Mouse (Mus musculus) embryonic facial prominence, embryonic 15.5 days (tissue): ENCODE data around the gene Tpcn2. TPM values are rescaled to one million over a fixed set of nuclear protein-coding genes. Genes with fewer than 3 reads are reported as not detected.

Source experiments
- ATAC-seq: fragments of 200-750 bp; cut with Nextera tagmentation; 2 replicates; pipeline ENCODE4 v1.8.0; 2017; ENCODE audit warnings: low read depth, moderate TSS enrichment; ENCODE audit not compliant: insufficient number of reproducible peaks, low FRiP score, low TSS enrichment
- H3K27ac ChIP-seq: fragments of 300-500 bp; sonication (generic); replicated peaks from 2 replicates; pipeline ENCODE4 v1.5.1; 2015; ENCODE audit warnings: mild to moderate bottlenecking, inconsistent platforms
- H3K27me3 ChIP-seq: fragments of 300-500 bp; sonication (generic); 2 replicates; pipeline ENCODE4 v1.6.1; 2015; ENCODE audit warnings: inconsistent platforms
- H3K36me3 ChIP-seq: fragments of 300-500 bp; sonication (generic); 2 replicates; pipeline ENCODE4 v1.6.1; 2015; ENCODE audit warnings: mild to moderate bottlenecking, inconsistent platforms
- H3K4me1 ChIP-seq: fragments of 300-500 bp; sonication (generic); 2 replicates; pipeline ENCODE4 v1.6.1; 2015; ENCODE audit warnings: inconsistent platforms
- H3K4me2 ChIP-seq: fragments of 300-500 bp; sonication (generic); replicated peaks from 2 replicates; pipeline ENCODE4 v1.6.1; 2015; ENCODE audit warnings: mild to moderate bottlenecking, inconsistent platforms
- H3K4me3 ChIP-seq: fragments of 300-500 bp; sonication (generic); replicated peaks from 2 replicates; pipeline ENCODE4 v1.5.1; 2015; ENCODE audit warnings: mild to moderate bottlenecking, inconsistent platforms
- H3K9ac ChIP-seq: fragments of 300-500 bp; sonication (generic); 2 replicates; pipeline ENCODE4 v1.6.1; 2015; ENCODE audit warnings: inconsistent platforms
- H3K9me3 ChIP-seq: fragments of 300-500 bp; sonication (generic); replicated peaks from 2 replicates; pipeline ENCODE4 v1.6.1; 2016; ENCODE audit warnings: inconsistent platforms
- WGBS: fragments of 180-500 bp; shearing (Covaris S2); methylation state at CpG from one replicate; pipeline ENCODE4 v1.1.7; 2015; 5-methylcytosine and 5-hydroxymethylcytosine counted together
- polyA plus RNA-seq: library from polyadenylated mRNA; unstranded; fragments of >200 nt; fragmentation: Nextera tagmentation; extraction: Ambion mirVana; gene quantifications from 2 replicates; pipeline ENCODE4 v1.2.1, GENCODE M21; 2015

Gene Tpcn2
- polyA plus RNA-seq, 1 experiment from 2014 or later = 12.2 TPM

DNA sequence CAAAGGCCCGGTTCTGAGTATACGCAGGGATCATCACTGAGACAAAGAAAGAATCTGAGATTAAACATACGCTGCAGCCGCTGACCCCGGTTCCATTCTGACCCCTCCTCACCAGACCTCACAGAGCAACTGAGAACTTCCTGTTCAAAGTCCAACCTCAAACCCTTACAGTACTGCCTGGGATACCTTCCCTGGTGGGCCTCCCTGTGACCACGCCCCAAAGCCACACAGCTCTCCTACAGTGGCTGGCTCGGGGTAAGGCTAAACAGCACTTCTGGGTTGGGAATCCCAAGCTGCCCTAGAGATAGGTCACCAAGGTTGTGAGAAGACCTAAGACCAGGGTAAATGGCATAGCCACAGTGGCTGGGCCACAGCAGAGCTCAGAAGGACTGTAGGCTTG is 14.9 kb downstream of the Tpcn2 start:
- H3K9ac ChIP-seq = no peak overlapping the region

GRCm38 (mm10) chr7:145266011-145266410 is 17.8 kb downstream of the Tpcn2 start:
- Histone ChIP-seq H3K9ac (no peak overlapping the region), H3K4me3 (no peak overlapping the region), H3K9me3 (no peaks in the 10 kb centered on the region), H3K27ac (no peak overlapping the region), H3K4me2 (no peak overlapping the region), H3K36me3 (peaks cover 66% of the 10 kb centered on the region), H3K4me1 (peaks cover 8% of the 10 kb centered on the region; the same call in 1 of the 2 replicates), H3K27me3 (no peaks in the 10 kb centered on the region)
- ATAC-seq = no peak
- WGBS = 93% methylated on average over 2 of the region's 2 CpGs

More for the DNA sequence above, 14.9 kb downstream of the Tpcn2 start:
- Histone ChIP-seq H3K4me3 (no peak overlapping the region), H3K27ac (no peak overlapping the region), H3K4me2 (no peak overlapping the region), H3K4me1 (peaks cover 8% of the 10 kb centered on the region; the same call in 1 of the 2 replicates), H3K9me3 (no peaks in the 10 kb centered on the region), H3K36me3 (peaks cover 83% of the 10 kb centered on the region), H3K27me3 (no peaks in the 10 kb centered on the region)
- 86% methylated on average over 7 of the region's 7 CpGs for WGBS
- ATAC-seq = no peak

- no peak overlapping the region for H3K4me2 ChIP-seq
- peaks cover 8% of the 10 kb centered on the region; the same call in 1 of the 2 replicates for H3K4me1 ChIP-seq
- H3K27me3 ChIP-seq = no peaks in the 10 kb centered on the region
- peaks cover 66% of the 10 kb centered on the region for H3K36me3 ChIP-seq
- no peak overlapping the region for H3K4me3 ChIP-seq
- no peak overlapping the region for H3K27ac ChIP-seq
- 65% methylated on average over 9 of the region's 9 CpGs for WGBS
- no peaks in the 10 kb centered on the region for H3K9me3 ChIP-seq
- H3K9ac ChIP-seq = no peak overlapping the region
- ATAC-seq = no peak
Measured at GRCm38 (mm10) chr7:145264202-145264601, 19.6 kb downstream of the Tpcn2 start.

- 89% methylated on average over 1 of the region's 1 CpGs for WGBS
Measured at GRCm38 (mm10) chr7:145256092-145256491, 27.7 kb downstream of the Tpcn2 start.

GRCm38 (mm10) chr7:145253986-145254630 is 29.7 kb downstream of the Tpcn2 start:
- H3K27me3 ChIP-seq = no peaks in the 10 kb centered on the region
- no peak overlapping the region for H3K4me2 ChIP-seq
- no peak overlapping the region for H3K4me3 ChIP-seq
- peaks cover 5% of the 10 kb centered on the region; the same call in 1 of the 2 replicates for H3K4me1 ChIP-seq
- H3K9me3 ChIP-seq = no peaks in the 10 kb centered on the region
- H3K27ac ChIP-seq = no peak overlapping the region
- peaks cover 37% of the 10 kb centered on the region for H3K36me3 ChIP-seq
- no peak overlapping the region for H3K9ac ChIP-seq
- ATAC-seq = no peak
- WGBS = 61% methylated on average over 3 of the region's 3 CpGs

More at GRCm38 (mm10) chr7:145256092-145256491, 27.7 kb downstream of the Tpcn2 start:
- Histone ChIP-seq H3K4me3 (no peak overlapping the region), H3K9ac (no peak overlapping the region), H3K9me3 (no peaks in the 10 kb centered on the region), H3K4me1 (peaks cover 5% of the 10 kb centered on the region; the same call in 1 of the 2 replicates), H3K27me3 (no peaks in the 10 kb centered on the region), H3K27ac (no peak overlapping the region), H3K36me3 (peaks cover 56% of the 10 kb centered on the region), H3K4me2 (no peak overlapping the region)
- no peak for ATAC-seq

DNA sequence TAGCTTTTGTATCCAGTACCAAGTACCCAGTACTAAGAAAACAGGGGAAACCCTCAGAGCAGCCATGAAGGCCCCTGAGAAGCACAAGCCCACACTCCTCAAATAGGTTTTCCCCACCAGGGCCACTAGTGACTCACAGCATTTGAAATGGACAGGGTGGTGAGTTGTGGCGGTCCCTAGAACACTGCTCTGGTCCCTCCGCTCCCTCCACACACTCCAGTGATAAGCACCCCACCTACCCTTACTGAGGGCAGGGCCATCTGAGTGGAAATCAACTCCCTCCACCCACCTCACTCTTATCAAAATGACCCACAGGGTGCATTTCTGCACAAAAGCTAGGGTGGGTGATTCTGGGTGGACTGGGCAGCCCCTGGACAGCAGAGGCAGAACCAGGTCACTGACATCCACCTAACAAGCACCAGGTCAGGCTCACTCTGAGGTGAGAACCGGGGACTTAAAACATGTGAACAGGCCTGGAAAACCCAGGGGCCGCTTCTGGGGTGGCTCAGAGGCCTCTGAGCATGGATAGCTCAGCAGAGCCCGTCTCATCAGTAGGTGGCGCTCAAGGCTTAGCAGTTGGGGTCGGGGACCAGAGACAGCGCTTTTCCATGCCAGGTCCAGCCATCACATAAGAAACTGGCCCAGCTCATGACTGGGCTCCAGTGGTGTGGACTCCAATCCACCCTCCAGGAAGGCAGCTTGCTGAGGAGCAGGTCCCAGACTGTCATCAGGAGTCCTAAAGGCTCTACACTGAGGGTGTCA is 30.9 kb downstream of the Tpcn2 start:
- Histone ChIP-seq H3K4me1 (peaks cover 5% of the 10 kb centered on the region; the same call in 1 of the 2 replicates), H3K9ac (no peak overlapping the region), H3K27me3 (no peaks in the 10 kb centered on the region), H3K36me3 (peaks cover 36% of the 10 kb centered on the region), H3K9me3 (no peaks in the 10 kb centered on the region), H3K4me2 (no peak overlapping the region), H3K4me3 (no peak overlapping the region), H3K27ac (no peak overlapping the region)
- ATAC-seq = peak; percentile 16; the same call in 1 of the 2 replicates
- 29% methylated on average over 8 of the region's 8 CpGs for WGBS

DNA sequence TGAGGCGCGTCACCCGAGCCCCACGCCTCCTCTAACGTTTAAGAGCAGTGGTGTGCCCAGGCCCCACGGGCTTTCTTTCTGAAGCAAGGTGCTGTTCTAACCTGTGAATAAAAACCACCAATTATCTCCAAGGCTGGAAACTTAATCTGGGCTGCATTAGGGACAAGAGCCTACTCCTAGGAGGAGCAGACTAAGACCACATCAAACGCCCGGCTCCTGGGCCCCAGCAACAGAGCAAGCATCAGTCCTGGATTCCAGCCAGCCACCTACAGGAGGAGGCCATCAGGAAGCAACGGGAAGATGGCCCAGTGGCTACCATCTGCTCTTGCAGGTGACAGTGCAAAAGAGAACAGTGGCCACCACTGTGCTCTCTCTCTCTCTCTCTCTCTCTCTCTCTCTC is 33.6 kb downstream of the Tpcn2 start:
- no peak overlapping the region for H3K4me2 ChIP-seq
- H3K27me3 ChIP-seq = no peaks in the 10 kb centered on the region
- peaks cover 13% of the 10 kb centered on the region for H3K36me3 ChIP-seq
- no peak overlapping the region for H3K4me3 ChIP-seq
- H3K9ac ChIP-seq = no peak overlapping the region
- H3K9me3 ChIP-seq = no peaks in the 10 kb centered on the region
- H3K27ac ChIP-seq = no peak overlapping the region
- H3K4me1 ChIP-seq = peaks cover 5% of the 10 kb centered on the region; the same call in 1 of the 2 replicates
- 49% methylated on average over 9 of the region's 9 CpGs for WGBS
- ATAC-seq = peak; percentile 25; the same call in 1 of the 2 replicates

- H3K4me1 ChIP-seq = peaks cover 5% of the 10 kb centered on the region; the same call in 1 of the 2 replicates
- WGBS = 86% methylated on average over 2 of the region's 2 CpGs
- ATAC-seq = no peak
- H3K27ac ChIP-seq = no peak overlapping the region
- no peak overlapping the region for H3K4me3 ChIP-seq
- no peak overlapping the region for H3K4me2 ChIP-seq
- H3K27me3 ChIP-seq = no peaks in the 10 kb centered on the region
- H3K36me3 ChIP-seq = no peaks in the 10 kb centered on the region
- no peak overlapping the region for H3K9ac ChIP-seq
- H3K9me3 ChIP-seq = no peaks in the 10 kb centered on the region
Measured at GRCm38 (mm10) chr7:145248911-145249310, 34.9 kb downstream of the Tpcn2 start.

- peaks cover 11% of the 10 kb centered on the region; the same call in 1 of the 2 replicates for H3K4me1 ChIP-seq
- H3K9me3 ChIP-seq = no peaks in the 10 kb centered on the region
- H3K9ac ChIP-seq = no peak overlapping the region
- no peak overlapping the region for H3K4me2 ChIP-seq
- no peak overlapping the region for H3K27ac ChIP-seq
- 11% methylated on average over 9 of the region's 9 CpGs for WGBS
- ATAC-seq = peak; percentile 56; the same call in 1 of the 2 replicates
- H3K36me3 ChIP-seq = no peaks in the 10 kb centered on the region
- H3K4me3 ChIP-seq = no peak overlapping the region
- no peaks in the 10 kb centered on the region for H3K27me3 ChIP-seq
Measured at GRCm38 (mm10) chr7:145242851-145243712, 40.7 kb downstream of the Tpcn2 start.

DNA sequence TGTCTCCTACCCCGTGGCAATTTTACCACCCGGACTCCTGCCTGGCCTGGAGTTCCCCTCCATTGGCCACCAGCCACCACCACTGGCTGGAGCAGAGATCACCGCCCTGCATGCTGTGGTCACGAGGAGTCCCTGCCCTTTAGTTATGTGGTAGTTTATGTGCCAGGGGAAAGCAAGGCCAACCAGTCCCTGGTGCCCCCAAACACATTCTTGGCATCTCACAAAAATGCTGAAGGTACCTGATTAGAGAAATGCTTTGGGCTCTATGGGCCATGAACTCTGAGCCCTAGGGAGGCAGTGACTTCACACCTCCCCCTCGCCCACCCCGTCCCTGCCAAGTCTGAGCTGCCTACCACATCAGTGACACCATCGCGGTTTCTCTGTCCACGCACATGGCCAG is 41.8 kb downstream of the Tpcn2 start:
- H3K4me3 ChIP-seq = no peak overlapping the region

GRCm38 (mm10) chr7:145240929-145241328 is 42.9 kb downstream of the Tpcn2 start:
- Histone ChIP-seq H3K27me3 (no peaks in the 10 kb centered on the region), H3K9me3 (no peaks in the 10 kb centered on the region), H3K4me2 (no peak overlapping the region), H3K27ac (no peak overlapping the region), H3K4me1 (peaks cover 11% of the 10 kb centered on the region; the same call in 1 of the 2 replicates), H3K4me3 (no peak overlapping the region), H3K36me3 (no peaks in the 10 kb centered on the region), H3K9ac (no peak overlapping the region)
- no peak for ATAC-seq
- 78% methylated on average over 4 of the region's 4 CpGs for WGBS

More for the DNA sequence above, 41.8 kb downstream of the Tpcn2 start:
- WGBS = 73% methylated on average over 9 of the region's 9 CpGs
- Histone ChIP-seq H3K9ac (no peak overlapping the region), H3K9me3 (no peaks in the 10 kb centered on the region), H3K4me1 (peaks cover 11% of the 10 kb centered on the region; the same call in 1 of the 2 replicates), H3K4me2 (no peak overlapping the region), H3K36me3 (no peaks in the 10 kb centered on the region), H3K27me3 (no peaks in the 10 kb centered on the region), H3K27ac (no peak overlapping the region)
- no peak for ATAC-seq
